Mouse (Mus musculus) spleen, postnatal 36 days (tissue): Measurements from ENCODE around the gene Slc38a10.
A peak's percentile ranks its signal among the peaks of the same experiment; 100 is the strongest.

Experiments used
- DNase-seq, 2 experiments: peaks; one replicate each; pipeline ENCODE4 v3.0.0; 2022; ENCODE audit warnings: low spot score in 2 of 2, mixed read lengths in 1 of 2

The Slc38a10 gene

DNA sequence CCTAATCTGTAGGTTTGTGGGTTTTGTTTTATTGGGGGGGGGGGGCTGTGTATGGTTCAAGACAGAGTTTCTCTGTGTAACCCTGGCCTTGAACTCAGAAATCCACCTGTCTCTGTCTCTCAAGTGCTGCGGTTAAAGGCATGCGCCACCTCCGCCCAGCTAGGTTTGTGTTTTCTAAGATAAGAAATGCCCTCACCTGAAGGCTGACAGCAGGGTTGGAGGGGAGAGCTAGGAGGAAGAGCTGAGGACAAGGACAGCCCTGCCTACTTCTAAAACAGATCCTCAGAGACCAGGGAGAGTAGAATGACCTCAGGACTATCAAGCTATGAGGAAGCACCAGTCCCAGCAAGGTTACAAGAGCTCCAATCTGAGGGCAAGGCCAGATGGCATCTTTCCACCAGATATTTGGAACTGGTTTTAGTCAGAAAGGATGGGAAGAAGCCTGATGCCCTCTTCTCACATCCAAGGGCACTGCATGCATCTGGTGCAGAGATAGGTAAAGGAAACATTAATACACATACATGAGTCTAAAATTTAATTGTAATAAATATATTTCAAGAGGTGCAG is 47.6 kb downstream of the Slc38a10 start:
- no peak for DNase-seq

DNA sequence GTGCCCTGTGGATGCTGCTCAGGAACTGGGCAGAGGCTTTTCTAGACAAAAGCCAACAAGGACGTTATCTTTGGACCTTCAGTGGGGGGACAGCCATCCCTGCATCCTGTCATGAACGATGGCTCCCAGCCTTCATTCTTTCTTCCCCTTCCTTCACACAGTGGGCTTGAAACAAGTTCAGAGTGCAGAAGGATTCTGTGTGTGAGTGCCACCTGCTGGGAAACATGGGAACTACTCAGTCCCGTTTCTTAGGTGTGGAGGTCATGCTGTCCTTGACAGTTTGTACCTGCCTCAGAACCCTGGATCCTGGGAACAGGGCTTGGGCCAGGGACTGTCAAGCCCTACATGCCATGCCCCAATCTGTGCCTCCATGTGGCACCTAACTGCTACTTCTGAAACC is 50.1 kb downstream of the Slc38a10 start:
- DNase-seq: peak; percentile 44 to 55

DNA sequence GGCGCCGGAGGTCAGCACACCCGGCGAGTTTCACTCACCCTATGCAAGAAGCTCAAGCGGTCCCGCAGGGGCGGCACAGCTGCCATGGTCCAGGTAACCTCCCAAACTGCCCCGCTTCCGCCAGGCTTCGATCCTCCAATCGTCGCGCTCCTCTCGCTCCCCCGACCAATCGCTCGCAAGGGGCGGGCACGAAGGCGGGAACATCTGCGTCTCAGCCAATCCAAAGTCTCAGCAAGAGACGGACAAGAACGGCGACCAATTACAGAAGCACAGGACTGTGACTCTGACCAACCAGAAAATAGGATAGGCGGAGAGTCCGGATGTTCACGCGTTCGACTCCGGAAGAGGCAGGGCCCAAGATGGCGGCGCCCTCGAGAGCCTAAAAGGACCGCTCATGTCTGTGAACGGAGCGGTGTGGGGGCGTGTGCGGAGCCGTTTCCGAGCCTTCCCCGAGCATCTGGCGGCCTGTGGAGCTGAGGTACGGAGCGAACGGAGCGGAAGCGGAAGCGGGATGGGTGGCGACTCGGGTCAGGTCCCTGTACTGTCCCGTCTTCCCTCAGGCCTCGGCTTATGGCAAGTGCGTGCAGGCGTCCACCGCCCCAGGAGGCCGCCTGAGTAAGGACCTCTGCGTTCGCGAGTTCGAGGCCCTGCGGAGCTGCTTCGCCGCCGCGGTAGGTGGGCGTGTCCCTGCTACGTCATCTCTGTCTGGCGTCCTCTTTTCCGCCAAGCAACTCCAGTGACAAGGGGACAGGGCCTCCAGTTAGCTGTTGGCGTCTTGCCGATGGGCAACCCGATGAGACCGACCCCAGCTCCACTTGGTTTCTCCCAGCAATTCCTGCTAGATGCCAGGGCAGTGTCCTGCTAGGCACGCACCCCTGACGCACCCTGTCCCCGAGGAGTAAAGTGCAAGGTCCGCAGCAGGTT is 52.3 kb downstream of the Slc38a10 start, which contains the start of the genes Tepsin and Ndufaf8:
Tepsin (minus strand) TSS at position 144 of the 924 bp plus-strand sequence.
Ndufaf8 (plus strand) TSS at position 341 of the 924 bp plus-strand sequence.
- DNase-seq: peak; percentile 97 to 98

DNA sequence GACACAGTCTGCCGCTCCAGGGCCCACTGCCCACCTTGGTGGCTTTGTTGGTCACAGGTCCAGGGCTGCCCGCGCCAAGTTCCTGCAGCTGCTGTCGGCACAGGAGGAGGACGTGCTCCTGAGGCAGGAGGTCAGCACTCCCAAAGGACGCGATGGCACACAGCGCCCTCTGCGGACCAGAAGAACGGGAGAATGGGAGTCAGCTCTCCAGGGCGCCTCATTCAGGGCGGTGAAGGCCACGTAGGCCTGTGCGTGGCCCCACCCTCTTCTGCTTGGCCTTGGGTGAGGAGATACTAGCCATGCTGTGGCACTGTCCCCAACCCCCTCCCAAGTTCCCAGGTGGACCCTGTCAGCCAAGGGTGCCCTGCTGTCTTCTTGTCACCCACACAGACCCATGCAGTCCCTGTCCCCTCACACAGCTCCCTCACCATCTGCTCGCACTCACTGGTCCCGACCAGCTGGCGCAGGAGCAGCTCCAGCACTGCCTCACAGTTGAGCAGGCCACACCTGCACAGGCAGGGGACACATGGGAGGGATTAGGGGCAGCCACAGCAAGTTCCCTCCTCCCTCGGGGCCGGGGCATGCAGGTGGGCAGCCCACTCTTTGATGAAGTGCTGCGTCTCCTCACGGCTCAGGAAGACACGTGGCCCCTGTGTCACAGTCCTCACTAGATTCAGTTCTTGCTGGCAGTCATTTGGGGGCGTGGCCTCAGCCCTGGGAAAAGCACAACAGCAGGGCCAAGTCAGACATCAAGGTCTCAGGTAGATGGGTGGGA is 58.1 kb downstream of the Slc38a10 start:
- no peak for DNase-seq

DNA sequence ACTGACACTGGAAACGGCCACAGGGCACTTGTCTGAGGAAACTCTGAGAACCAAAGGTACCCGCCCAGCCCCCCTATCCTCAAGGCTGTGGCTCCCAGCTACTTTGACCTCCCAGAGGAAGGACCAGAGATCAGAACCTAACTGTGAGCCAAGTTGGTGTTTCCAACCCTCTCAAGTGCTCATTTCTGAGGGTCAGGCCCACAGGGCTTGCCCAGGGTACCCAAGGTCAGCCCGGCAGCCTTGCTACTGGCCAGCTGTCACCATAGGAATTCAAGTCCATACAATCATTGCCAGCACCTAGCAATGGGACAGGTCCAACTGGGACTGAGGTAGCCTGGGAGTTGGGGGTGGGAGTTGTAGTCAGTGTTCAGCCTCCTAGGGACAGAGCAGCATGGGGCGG is 60.5 kb downstream of the Slc38a10 start:
- no peak for DNase-seq

DNA sequence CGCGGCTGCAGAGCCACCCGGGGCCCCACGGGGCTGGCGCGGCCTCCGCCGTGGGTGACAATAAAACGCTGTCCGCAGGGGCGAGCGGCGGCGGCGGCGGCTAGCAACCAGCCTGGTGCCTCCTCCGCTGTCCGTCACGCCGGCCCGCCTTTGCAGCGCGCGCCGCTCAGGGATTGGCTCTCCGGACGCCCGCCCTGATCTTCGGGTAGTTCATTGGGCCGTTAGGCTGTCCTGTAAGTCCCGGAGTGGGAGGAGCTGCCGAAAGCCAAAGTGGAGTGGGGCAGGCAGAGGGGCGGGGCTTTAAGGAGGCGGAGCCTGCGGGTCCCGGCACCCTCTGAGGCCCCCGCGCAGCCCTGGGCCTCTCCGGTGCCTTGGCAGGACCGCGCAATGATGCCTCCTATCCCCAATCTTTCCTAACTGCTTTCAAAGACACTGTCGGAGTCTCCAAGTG is 64.4 kb downstream of the Slc38a10 start, which contains the start of gene Cep131:
Cep131 (minus strand) TSS at position 126 of the 451 bp plus-strand sequence.
- peak; percentile 98 for DNase-seq

DNA sequence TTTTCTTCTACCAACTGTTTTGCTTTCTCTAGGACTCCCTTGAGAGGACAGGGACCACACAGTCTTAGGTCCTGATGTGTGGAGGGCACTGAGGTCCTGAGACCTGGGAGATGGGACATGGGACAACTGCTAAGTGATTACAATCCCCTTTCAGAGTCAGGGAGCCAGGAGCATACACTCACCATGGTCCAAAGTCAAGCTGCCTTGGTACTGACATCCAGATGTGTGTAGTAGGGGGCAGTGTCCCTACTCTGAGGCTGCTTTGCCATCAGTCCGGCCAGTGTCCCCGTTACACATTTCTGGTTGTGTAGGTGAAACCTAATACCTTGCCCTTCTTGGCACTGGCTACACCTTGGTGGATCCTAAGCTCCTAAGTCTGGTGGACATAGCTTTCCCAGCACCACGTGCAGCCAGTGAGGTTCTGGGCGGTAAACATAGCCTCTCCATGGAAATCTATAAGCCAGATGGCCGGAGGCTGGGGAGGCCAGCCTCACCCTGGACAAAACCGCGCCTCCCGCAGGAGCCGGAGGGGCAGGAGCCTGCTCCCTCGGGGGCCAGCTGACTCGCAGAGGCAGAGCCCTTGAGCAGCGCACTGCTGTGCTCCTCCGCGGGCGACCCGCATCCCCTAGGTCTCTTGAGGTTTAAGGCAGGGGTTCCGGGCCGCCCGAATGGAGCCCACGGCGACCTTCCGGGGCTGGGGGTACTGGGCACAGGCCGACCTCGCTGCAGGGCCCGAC is 65.1 kb downstream of the Slc38a10 start:
- peak in 1 of 2 experiments; percentile 14 for DNase-seq

DNA sequence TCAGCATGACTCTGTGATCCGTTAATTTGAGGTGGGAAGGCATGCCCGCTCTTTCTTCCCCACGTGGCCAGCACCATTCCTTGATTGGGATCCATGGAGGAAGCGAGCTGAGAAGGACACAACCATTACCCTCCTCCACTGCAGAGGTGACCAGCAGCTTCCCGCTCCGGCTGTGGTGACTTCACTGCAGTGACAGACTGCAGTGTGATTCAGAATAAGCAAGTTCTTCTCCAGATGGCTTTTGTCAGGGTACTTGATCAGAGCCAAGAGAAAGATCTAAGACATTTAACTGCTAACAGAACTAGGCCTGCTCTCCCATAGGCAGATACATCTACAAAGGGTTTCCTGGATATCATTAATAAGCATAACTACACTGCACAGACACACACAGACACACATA is 70.9 kb downstream of the Slc38a10 start:
- DNase-seq: no peak

DNA sequence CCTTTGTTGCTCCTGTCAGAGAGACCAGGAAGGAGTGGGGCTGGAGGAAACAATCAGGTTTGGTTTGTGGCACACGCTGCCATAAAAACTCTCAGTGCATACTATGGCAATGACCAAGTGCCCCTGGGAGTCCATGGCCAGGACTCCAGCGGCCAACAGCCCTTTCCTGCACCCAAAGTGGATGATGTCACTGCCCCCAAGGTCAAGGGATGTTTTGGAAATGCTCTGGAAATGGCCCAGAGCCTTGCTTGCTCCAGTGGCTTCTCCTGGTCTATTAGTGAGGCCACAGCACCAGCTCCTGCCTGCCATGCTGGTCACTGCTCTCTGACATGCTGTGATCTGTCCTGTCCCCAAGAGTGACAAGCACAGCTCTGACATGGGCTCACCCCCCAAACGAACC is 75.0 kb downstream of the Slc38a10 start:
- DNase-seq: no peak

DNA sequence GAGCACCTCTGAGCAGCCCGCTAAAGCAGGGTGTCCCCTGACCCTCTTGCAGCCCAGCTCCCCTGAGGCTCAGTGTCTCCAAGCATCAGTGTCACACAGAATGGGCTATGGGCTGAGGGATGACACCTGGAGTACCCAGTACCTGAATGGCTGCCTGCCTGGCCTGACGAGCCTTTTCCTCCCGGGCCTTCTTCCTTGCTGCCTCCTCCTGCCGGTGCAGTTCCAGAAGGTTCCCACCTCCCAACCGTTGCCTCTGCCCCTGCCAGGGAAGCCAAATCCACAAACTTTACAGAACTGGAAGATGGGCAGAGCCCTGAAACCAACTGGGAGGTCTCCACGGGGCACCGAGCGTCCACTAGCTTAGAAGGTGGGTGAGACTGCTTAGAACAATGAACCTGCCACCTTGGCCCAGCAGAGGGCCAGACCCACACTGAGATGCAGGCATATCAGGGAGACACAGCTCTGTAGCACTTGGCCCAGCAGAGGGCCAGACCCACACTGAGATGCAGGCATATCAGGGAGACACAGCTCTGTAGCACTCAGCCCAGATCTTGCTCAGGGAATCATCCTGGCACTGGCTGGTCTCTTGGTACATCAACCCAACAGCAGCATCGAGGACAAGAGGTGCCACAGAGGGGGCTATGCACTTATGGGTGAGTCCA is 78.0 kb downstream of the Slc38a10 start:
- no peak for DNase-seq

DNA sequence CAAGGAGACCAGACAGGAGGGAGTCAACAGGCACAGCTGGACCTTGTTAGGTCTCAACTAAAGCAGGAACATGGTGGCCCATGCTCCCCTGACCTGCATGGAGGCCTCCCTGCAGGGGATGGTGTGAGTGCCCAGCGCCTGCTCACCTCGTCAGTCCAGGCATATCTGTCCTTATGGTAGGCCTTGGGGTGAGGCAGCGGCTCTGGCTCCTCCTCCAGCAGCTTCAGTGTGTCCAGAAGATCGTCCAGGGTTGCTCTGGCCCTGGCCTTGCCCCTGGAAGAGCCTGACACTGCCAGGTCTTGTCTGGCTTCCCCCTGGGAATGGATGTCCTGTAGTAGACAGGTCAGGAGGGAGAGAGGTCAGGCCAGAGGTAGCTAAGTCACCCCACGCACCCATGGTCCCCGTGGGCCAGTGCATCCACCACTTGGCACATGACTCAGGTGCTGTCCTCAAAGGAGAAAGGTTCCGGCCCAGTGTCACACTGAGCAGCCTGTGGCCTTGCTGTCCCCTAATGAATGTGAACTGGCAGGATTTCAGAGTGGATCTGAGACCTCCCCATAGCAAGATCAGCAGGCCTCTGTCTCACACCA is 79.3 kb downstream of the Slc38a10 start:
- DNase-seq: no peak

DNA sequence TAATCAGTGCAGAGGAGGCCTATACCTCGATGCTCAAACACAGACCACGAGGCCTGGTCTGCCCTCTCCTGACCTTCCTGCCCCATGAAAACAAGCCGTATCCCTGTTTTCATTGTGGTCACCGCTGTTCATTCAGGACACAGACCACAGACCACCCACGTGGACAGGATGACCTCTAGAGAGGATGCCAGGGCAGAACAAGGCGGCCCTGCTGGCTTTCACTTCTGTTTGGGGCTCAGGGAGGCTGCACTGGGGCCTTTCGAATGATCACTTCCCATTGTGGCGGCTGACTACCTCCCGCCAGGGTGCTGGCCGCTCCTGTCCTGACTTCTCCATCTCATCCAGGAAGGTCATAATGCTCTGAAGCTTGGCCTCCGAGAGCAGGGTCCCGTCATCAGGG is 80.1 kb downstream of the Slc38a10 start:
- peak in 1 of 2 experiments; percentile 24 for DNase-seq

DNA sequence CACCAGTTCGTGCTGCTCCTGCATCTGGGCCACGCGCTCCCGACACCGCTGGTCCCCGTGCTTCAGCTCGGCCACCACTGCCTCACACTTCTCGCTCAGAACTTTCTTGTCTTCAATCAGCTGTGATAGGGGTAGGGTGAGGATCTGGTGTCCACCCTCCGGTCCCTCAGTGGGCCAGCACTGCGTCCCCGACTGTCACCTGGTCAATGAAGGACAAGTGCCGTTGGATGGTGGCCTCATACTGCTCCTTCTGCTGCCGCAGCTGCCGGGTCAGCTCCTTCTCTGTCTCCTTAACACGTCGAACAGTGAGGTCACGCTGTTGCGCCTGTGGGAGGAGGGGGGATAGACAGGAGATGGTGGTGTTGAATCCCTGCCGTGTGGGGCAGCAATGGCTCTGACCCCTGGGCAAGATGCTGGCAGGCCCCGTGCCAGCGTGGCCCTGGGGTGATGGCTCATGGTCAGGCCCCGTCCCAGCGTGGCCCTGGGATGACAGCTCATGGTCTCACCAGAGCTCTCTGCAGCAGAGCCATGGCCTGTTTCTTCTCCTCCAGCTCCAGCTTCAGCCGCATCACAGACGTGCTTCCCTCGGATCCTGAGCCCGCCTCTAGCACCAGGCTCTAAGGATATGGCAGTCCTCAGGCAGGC is 80.7 kb downstream of the Slc38a10 start:
- no peak for DNase-seq

DNA sequence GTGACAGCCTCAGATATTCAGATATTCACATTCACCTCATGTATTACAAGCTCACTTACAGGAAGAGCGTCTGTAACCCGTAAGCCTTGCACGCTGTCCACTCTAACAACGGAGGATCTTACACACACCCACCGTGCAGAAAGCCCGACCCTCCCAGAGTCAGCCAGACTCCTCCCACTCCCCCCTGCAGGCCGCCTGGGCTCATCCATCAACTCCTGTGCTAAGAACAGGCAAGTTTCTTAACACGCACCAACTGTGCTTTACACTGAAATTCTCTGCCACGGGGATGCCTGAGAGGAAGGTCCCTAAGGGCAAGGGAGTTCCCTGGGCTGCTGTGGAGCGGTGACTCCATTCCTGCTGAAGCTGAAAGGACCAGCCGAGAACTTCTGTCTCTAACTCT is 81.9 kb downstream of the Slc38a10 start:
- DNase-seq: no peak

DNA sequence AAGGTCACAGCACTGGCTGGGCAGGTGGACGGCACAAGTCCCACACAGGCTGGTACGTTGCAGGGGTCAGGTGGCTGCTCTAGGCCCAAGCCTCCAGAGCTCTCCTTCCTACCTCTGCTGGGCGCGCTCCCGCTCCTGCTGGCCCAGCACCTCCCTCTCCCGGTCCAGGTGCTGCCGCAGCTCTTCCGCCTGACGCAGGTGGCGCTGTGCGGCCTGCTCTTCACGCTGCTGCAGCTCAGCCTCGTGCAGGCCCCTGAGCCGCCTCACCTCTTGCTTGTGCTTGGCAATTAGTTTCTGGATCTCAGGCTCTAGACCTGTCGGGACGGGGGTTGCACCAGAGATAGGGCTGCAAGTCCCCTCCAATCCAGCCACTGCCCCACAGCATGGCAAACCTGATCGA is 83.3 kb downstream of the Slc38a10 start:
- DNase-seq: no peak

DNA sequence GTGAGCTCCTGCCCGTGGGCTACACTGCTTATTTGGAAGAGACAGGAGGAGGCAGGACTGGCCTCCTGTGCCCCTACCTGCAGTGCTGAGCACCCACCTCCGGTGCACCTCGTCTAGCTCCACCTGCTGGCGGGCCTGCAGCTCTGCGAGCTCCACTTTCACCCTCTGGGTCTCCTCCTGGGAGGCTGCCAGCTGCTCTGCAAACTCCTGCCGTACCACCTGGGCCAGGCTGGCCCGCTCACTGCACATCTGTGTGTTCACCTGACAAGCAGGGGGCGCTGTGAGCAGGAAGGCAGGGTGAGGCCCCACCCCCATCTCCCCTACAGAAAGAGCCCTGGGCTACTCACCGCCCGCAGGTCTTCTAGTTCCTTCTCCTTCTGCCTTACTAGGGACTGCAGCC is 85.9 kb downstream of the Slc38a10 start:
- peak; percentile 20 to 21 for DNase-seq

DNA sequence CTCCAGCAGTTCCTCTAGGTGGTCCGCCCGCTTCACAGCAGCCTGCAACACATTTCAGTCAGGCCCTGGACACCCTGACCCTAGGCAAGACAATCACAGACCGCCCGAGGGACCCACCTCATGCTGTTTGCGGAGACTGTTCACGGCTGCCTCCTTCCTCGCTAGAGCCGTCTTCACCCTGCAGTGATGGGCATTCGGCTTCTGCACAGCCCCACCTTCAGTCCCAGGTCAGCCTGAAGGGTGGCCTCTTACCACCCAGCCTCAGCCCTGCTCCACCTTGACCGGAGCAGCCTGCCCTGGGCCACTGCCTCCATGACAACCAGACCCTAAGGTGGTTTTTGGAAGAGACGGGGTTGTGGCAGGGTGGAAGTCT is 86.5 kb downstream of the Slc38a10 start:
- DNase-seq: no peak

DNA sequence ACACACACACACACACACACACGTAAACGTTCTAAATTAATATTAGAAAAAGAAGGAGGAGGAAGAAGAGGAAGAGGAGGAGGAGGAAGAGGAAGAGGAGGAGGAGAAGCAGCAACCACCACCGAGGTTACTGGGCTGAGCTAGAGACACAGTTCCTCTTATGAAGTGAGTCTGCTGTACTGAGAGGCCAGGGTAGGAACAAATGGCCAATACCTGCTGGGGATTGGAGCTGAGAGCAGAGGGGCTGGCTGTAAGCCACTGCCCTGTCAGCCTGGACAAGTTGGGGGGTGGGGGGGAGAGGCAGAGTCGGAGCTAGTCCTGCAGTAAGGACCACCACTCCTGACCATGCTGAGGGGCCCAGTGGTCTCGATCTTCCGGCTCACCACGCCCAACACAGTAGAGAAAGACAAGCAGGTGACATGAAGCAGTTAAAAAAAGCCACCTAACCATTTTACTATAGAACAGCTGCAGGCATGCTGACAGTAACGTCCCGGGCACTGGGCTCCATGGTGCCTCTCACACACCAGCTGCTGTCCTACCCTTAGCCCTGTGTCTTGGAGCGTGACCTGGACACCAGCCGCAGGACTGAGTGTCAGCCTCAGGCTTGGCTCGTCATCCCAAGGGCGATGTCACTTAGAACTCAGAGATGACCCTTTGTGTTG is 87.0 kb downstream of the Slc38a10 start:
- DNase-seq: no peak

DNA sequence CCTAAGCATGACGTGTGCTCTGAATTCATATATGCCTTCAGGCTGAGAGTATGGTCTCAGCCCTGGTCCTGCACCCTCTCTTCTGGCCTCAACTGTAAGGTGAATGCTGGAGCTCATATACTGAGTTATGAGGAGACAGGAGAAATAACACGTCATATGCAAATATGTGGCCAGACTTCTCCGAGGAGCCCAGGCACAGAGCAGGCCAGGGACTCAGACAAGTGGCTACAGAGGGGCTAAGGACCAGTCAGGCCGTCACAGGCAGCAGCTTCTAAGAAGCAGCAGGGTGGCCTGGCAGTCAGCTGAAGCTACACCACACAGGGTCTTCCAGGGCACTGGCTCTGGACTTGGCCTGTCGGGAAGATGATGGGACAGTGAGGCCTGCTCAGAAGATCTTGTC is 87.8 kb downstream of the Slc38a10 start:
- DNase-seq: no peak
